Mouse (Mus musculus) neural tube, embryonic 13.5 days (tissue): ENCODE results near the gene Dscaml1. TPM values are rescaled to one million over a fixed set of nuclear protein-coding genes. Genes with fewer than 3 reads are reported as not detected.

ENCODE experiments used
- ATAC-seq: fragments of 200-750 bp; cut with Nextera tagmentation; 2 replicates; pipeline ENCODE4 v1.8.0; 2017; ENCODE audit warnings: low read depth, mild to moderate bottlenecking, moderate TSS enrichment, moderate library complexity
- H3K27ac ChIP-seq: fragments of 300-500 bp; sonication (generic); replicated peaks from 2 replicates; pipeline ENCODE4 v1.5.1; 2015; ENCODE audit warnings: moderate library complexity, mild to moderate bottlenecking, inconsistent platforms
- H3K27me3 ChIP-seq: fragments of 300-500 bp; sonication (generic); 2 replicates; pipeline ENCODE4 v1.6.1; 2015; ENCODE audit warnings: mild to moderate bottlenecking, inconsistent platforms
- H3K36me3 ChIP-seq: fragments of 300-500 bp; sonication (generic); 2 replicates; pipeline ENCODE4 v1.6.1; 2015; ENCODE audit warnings: mild to moderate bottlenecking, inconsistent platforms
- H3K4me1 ChIP-seq: fragments of 300-500 bp; sonication (generic); replicated peaks from 2 replicates; pipeline ENCODE4 v1.6.1; 2015; ENCODE audit warnings: inconsistent platforms
- H3K4me2 ChIP-seq: fragments of 300-500 bp; sonication (generic); 2 replicates; pipeline ENCODE4 v1.6.1; 2015; ENCODE audit warnings: inconsistent platforms, mild to moderate bottlenecking, moderate library complexity
- H3K4me3 ChIP-seq: fragments of 300-500 bp; sonication (generic); 2 replicates; pipeline ENCODE4 v1.5.1; 2015; ENCODE audit warnings: mild to moderate bottlenecking, inconsistent platforms
- H3K9ac ChIP-seq: fragments of 300-500 bp; sonication (generic); 2 replicates; pipeline ENCODE4 v1.6.1; 2015; ENCODE audit warnings: moderate library complexity, mild to moderate bottlenecking, inconsistent platforms
- H3K9me3 ChIP-seq: fragments of 300-500 bp; sonication (generic); 2 replicates; pipeline ENCODE4 v1.6.1; 2016; ENCODE audit warnings: inconsistent platforms
- WGBS: fragments of 180-500 bp; shearing (Covaris S2); methylation state at CpG from one replicate; pipeline ENCODE4 v1.1.7; 2015; 5-methylcytosine and 5-hydroxymethylcytosine counted together
- polyA plus RNA-seq: library from polyadenylated mRNA; unstranded; fragments of >200 nt; fragmentation: Nextera tagmentation; extraction: Ambion mirVana; gene quantifications from 2 replicates; pipeline ENCODE4 v1.2.1, GENCODE M21; 2015

Gene Dscaml1
- polyA plus RNA-seq, 1 experiment from 2014 or later = 12.5 TPM

GRCm38 (mm10) chr9:45693424-45694237, 267.2 kb downstream of the Dscaml1 start:
- peak overlapping the region; percentile 87 for H3K27ac ChIP-seq
- H3K9me3 ChIP-seq = no peaks in the 10 kb centered on the region
- H3K9ac ChIP-seq = peak overlapping the region; percentile 22; the same call in 1 of the 2 replicates
- peaks cover 58% of the 10 kb centered on the region for H3K4me1 ChIP-seq
- H3K4me2 ChIP-seq = no peak overlapping the region
- no peak overlapping the region for H3K4me3 ChIP-seq
- ATAC-seq = peak; percentile 72
- H3K36me3 ChIP-seq = no peaks in the 10 kb centered on the region
- WGBS = 15% methylated on average over 10 of the region's 10 CpGs
- no peaks in the 10 kb centered on the region for H3K27me3 ChIP-seq

GRCm38 (mm10) chr9:45694256-45694655, 267.8 kb downstream of the Dscaml1 start:
- no peak for ATAC-seq
- no peak overlapping the region for H3K9ac ChIP-seq
- H3K27me3 ChIP-seq = no peaks in the 10 kb centered on the region
- no peak overlapping the region for H3K4me3 ChIP-seq
- H3K36me3 ChIP-seq = no peaks in the 10 kb centered on the region
- H3K9me3 ChIP-seq = no peaks in the 10 kb centered on the region
- H3K4me2 ChIP-seq = no peak overlapping the region
- 34% methylated on average over 2 of the region's 2 CpGs for WGBS
- peak overlapping the region; percentile 87 for H3K27ac ChIP-seq
- H3K4me1 ChIP-seq = peaks cover 64% of the 10 kb centered on the region

- Histone ChIP-seq H3K36me3 (no peaks in the 10 kb centered on the region; the same call in 1 of the 2 replicates), H3K9me3 (no peaks in the 10 kb centered on the region), H3K4me3 (no peak overlapping the region), H3K27me3 (no peaks in the 10 kb centered on the region), H3K27ac (peak overlapping the region; percentile 74), H3K9ac (0 out of 2 replicates have a peak overlapping the region, but pooled peaks have one; percentile 22), H3K4me2 (no peak overlapping the region), H3K4me1 (peaks cover 49% of the 10 kb centered on the region)
- WGBS = 50% methylated on average over 10 of the region's 10 CpGs
- peak; percentile 44 for ATAC-seq
Observed at GRCm38 (mm10) chr9:45699171-45699570, 272.7 kb downstream of the Dscaml1 start.

DNA sequence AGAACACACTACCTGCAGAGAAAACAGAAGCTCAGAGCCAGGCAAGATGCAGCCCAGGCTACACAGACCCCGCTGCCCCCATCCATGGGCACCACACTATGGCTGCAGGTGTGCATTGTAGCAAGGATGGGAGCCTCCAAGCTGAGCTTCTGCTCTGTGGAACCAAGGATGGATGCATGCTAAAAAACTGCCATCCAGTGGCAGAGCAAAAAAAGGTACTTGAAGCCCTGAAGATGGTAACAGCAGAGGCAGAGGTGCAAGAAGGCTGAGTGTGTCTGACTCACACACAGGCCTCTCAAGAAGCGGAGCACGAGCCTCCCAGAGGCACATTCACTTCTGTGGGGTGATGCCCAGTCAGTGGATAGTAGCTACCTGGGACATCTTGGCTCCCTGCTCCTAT, 276.8 kb downstream of the Dscaml1 start:
- ATAC-seq = no peak
- 89% methylated on average over 3 of the region's 3 CpGs for WGBS
- peaks cover 42% of the 10 kb centered on the region for H3K4me1 ChIP-seq
- no peak overlapping the region for H3K4me3 ChIP-seq
- no peak overlapping the region for H3K27ac ChIP-seq
- H3K36me3 ChIP-seq = no peaks in the 10 kb centered on the region; the same call in 1 of the 2 replicates
- H3K27me3 ChIP-seq = no peaks in the 10 kb centered on the region
- no peak overlapping the region for H3K4me2 ChIP-seq
- no peak overlapping the region for H3K9ac ChIP-seq
- no peaks in the 10 kb centered on the region for H3K9me3 ChIP-seq

- no peak overlapping the region for H3K9ac ChIP-seq
- H3K4me1 ChIP-seq = peaks cover 31% of the 10 kb centered on the region
- H3K36me3 ChIP-seq = no peaks in the 10 kb centered on the region; the same call in 1 of the 2 replicates
- H3K27ac ChIP-seq = no peak overlapping the region
- ATAC-seq = no peak
- WGBS = 53% methylated on average over 3 of the region's 3 CpGs
- H3K4me2 ChIP-seq = no peak overlapping the region
- H3K27me3 ChIP-seq = no peaks in the 10 kb centered on the region
- H3K9me3 ChIP-seq = no peaks in the 10 kb centered on the region
- no peak overlapping the region for H3K4me3 ChIP-seq
Observed at GRCm38 (mm10) chr9:45704441-45704840, 278.0 kb downstream of the Dscaml1 start.

GRCm38 (mm10) chr9:45710300-45710699, 283.9 kb downstream of the Dscaml1 start:
- Histone ChIP-seq H3K27ac (no peak overlapping the region), H3K4me2 (no peak overlapping the region), H3K4me3 (no peak overlapping the region), H3K9me3 (no peaks in the 10 kb centered on the region), H3K36me3 (0 out of 2 replicates have a peak, but pooled peaks cover 6% of the 10 kb centered on the region), H3K4me1 (peaks cover 9% of the 10 kb centered on the region), H3K9ac (no peak overlapping the region), H3K27me3 (no peaks in the 10 kb centered on the region)
- 73% methylated on average over 11 of the region's 11 CpGs for WGBS
- ATAC-seq = no peak

DNA sequence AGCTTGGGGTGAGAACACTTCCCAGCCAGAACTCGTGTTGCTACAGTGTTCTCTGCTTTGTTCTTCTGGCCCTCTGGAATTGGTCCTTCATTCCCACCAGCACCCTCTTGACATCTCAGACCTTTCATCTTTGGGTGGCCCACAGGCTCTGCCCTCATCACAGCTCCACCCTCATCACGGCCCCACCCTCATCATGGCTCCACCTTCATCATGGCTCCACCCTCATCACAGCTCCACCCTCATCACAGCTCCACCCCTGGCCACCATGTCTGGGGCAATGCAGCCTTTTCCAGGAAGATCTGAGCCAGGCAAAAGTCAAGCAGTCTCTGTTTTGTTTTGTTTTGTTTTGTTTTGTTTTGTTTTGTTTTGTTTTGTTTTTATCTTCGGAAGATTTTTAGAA, 289.0 kb downstream of the Dscaml1 start:
- H3K4me3 ChIP-seq = no peak overlapping the region
- 76% methylated on average over 3 of the region's 3 CpGs for WGBS
- H3K27me3 ChIP-seq = 0 out of 2 replicates have a peak, but pooled peaks cover 8% of the 10 kb centered on the region
- no peak overlapping the region for H3K4me2 ChIP-seq
- H3K27ac ChIP-seq = no peak overlapping the region
- no peaks in the 10 kb centered on the region for H3K4me1 ChIP-seq
- H3K36me3 ChIP-seq = 0 out of 2 replicates have a peak, but pooled peaks cover 12% of the 10 kb centered on the region
- no peaks in the 10 kb centered on the region for H3K9me3 ChIP-seq
- H3K9ac ChIP-seq = no peak overlapping the region
- no peak for ATAC-seq

DNA sequence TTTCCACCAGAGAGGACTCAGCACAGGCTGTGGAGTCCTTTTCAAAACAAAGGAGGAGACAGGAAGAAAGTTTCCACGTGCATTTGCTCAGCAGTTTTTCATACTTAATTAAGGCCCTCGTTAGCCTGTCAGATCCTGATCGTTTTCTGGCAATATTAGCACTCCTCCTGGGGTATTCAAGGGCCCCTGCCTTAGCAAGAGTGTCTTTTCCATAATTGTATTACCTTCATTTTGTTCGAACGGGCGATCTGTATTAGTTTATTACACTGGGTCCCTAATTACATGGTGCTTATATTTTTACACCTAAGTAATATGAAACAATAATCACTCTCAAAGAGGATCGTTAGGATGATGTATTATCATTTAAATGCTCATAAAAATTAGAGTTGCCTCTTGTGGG, 293.6 kb downstream of the Dscaml1 start:
- no peaks in the 10 kb centered on the region for H3K9me3 ChIP-seq

GRCm38 (mm10) chr9:45731851-45732250, 305.4 kb downstream of the Dscaml1 start:
- ATAC-seq = no peak
- H3K9me3 ChIP-seq = no peaks in the 10 kb centered on the region
- H3K27me3 ChIP-seq = no peaks in the 10 kb centered on the region
- H3K9ac ChIP-seq = no peak overlapping the region
- H3K4me1 ChIP-seq = 0 out of 2 replicates have a peak, but pooled peaks cover 16% of the 10 kb centered on the region
- no peak overlapping the region for H3K4me2 ChIP-seq
- no peak overlapping the region for H3K4me3 ChIP-seq
- H3K27ac ChIP-seq = no peak overlapping the region
- WGBS = 85% methylated on average over 5 of the region's 5 CpGs
- 0 out of 2 replicates have a peak, but pooled peaks cover 5% of the 10 kb centered on the region for H3K36me3 ChIP-seq

More for the DNA sequence above, 293.6 kb downstream of the Dscaml1 start:
- H3K27me3 ChIP-seq = 0 out of 2 replicates have a peak, but pooled peaks cover 8% of the 10 kb centered on the region
- H3K4me3 ChIP-seq = no peak overlapping the region
- H3K36me3 ChIP-seq = peaks cover 35% of the 10 kb centered on the region
- no peak overlapping the region for H3K4me2 ChIP-seq
- H3K9ac ChIP-seq = no peak overlapping the region
- WGBS = 43% methylated on average over 7 of the region's 7 CpGs
- H3K27ac ChIP-seq = no peak overlapping the region
- H3K4me1 ChIP-seq = no peaks in the 10 kb centered on the region
- ATAC-seq = peak; percentile 85

GRCm38 (mm10) chr9:45733246-45733645, 306.8 kb downstream of the Dscaml1 start:
- Histone ChIP-seq H3K9ac (no peak overlapping the region), H3K4me1 (0 out of 2 replicates have a peak, but pooled peaks cover 16% of the 10 kb centered on the region), H3K36me3 (0 out of 2 replicates have a peak, but pooled peaks cover 5% of the 10 kb centered on the region), H3K27me3 (no peaks in the 10 kb centered on the region), H3K27ac (no peak overlapping the region), H3K4me2 (no peak overlapping the region), H3K9me3 (no peaks in the 10 kb centered on the region), H3K4me3 (no peak overlapping the region)
- 64% methylated on average over 6 of the region's 6 CpGs for WGBS
- no peak for ATAC-seq

DNA sequence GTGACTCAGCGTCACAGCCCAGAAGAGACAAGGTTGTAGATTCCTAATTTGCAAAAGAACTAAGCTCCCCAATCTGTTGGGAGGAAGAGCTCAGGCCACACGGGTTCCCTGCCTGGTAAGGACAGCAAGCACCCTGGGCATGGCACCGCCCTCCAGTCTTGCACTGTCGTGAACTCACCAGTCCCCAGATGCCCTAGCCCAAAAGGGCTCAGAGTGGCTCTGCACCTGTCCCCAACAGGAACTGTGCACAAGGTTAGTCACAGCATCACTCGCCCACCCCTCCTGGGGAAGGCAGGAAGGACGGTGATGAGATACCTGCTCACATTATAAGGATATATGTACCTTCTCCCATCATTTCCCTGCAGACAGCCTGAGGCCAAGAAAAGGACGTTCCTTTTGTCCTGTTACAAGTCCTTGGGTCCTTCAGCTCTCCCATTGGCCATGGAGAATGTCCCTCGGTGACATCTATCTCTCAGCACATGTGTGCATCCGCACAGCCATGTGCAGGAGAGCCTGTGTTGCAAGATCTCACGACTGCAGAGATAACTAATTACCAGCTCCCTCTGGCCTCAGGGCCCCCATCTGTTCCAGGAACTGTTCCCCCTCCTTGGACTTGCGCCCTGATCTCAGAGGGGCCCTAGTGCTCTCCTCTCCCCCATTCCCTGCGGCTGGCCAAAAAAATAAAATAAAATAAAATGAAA, 312.7 kb downstream of the Dscaml1 start:
- WGBS = 53% methylated on average over 12 of the region's 12 CpGs
- peak; percentile 49; the same call in 1 of the 2 replicates for ATAC-seq
- H3K9ac ChIP-seq = 0 out of 2 replicates have a peak overlapping the region, but pooled peaks have one; percentile 26

More for the DNA sequence above, 312.7 kb downstream of the Dscaml1 start:
- H3K4me3 ChIP-seq = no peak overlapping the region
- no peaks in the 10 kb centered on the region for H3K9me3 ChIP-seq
- H3K27me3 ChIP-seq = no peaks in the 10 kb centered on the region
- peak overlapping the region; percentile 59 for H3K27ac ChIP-seq
- peaks cover 19% of the 10 kb centered on the region for H3K4me1 ChIP-seq
- H3K4me2 ChIP-seq = no peak overlapping the region
- peaks cover 10% of the 10 kb centered on the region; the same call in 1 of the 2 replicates for H3K36me3 ChIP-seq
